Mouse (Mus musculus) heart, postnatal 36 days (tissue): ENCODE data around the gene Nxpe3. TPM values are rescaled to one million over a fixed set of nuclear protein-coding genes. Genes with fewer than 3 reads are reported as not detected.

Experiments
- DNase-seq, 2 experiments: peaks; one replicate each; pipeline ENCODE4 v3.0.0; 2021 to 2022
- intact Hi-C: fragments of 180-260 bp; cut with DNase I; formaldehyde crosslinking; loops from one replicate; pipeline ENCODE4 v1.15.1; 2025
- total RNA-seq, 2 experiments: library from RNA; stranded (reverse); gene quantifications; 2 replicates each; pipeline ENCODE4 v1.2.3; 2021

Nxpe3 gene
- total RNA-seq, 2 experiments from 2014 or later = 0.38 to 0.72 TPM

- no peak for DNase-seq
- intact Hi-C loops = no loop called here
Observed at GRCm38 (mm10) chr16:55816202-55816941, 78.7 kb downstream of the Nxpe3 start.

- intact Hi-C loops = no loop called here
Observed at GRCm38 (mm10) chr16:55815466-55815865, 79.6 kb downstream of the Nxpe3 start.

GRCm38 (mm10) chr16:55814686-55815085 is 80.4 kb downstream of the Nxpe3 start:
- no peak for DNase-seq
- intact Hi-C loops = no loop called here

More at GRCm38 (mm10) chr16:55815466-55815865, 79.6 kb downstream of the Nxpe3 start:
- DNase-seq = no peak

GRCm38 (mm10) chr16:55813916-55814315 is 81.2 kb downstream of the Nxpe3 start:
- DNase-seq = no peak

GRCm38 (mm10) chr16:55811792-55812191 is 83.3 kb downstream of the Nxpe3 start:
- DNase-seq = no peak
- intact Hi-C loops = no loop called here

More at GRCm38 (mm10) chr16:55813916-55814315, 81.2 kb downstream of the Nxpe3 start:
- intact Hi-C loops = no loop called here

- intact Hi-C loops = no loop called here
- DNase-seq = no peak
Observed at GRCm38 (mm10) chr16:55809779-55810514, 85.1 kb downstream of the Nxpe3 start.

- DNase-seq = no peak
- intact Hi-C loops = no loop called here
Observed at GRCm38 (mm10) chr16:55809345-55809744, 85.7 kb downstream of the Nxpe3 start.

GRCm38 (mm10) chr16:55807505-55807932 is 87.6 kb downstream of the Nxpe3 start:
- intact Hi-C loops = no loop called here
- DNase-seq = no peak

GRCm38 (mm10) chr16:55804799-55805198 is 90.3 kb downstream of the Nxpe3 start:
- intact Hi-C loops = no loop called here
- no peak for DNase-seq

GRCm38 (mm10) chr16:55801629-55802028 is 93.5 kb downstream of the Nxpe3 start:
- intact Hi-C loops = no loop called here
- DNase-seq = no peak

GRCm38 (mm10) chr16:55798845-55799244 is 96.2 kb downstream of the Nxpe3 start:
- no peak for DNase-seq
- intact Hi-C loops = no loop called here

GRCm38 (mm10) chr16:55790326-55790725 is 104.8 kb downstream of the Nxpe3 start:
- intact Hi-C loops = no loop called here
- no peak for DNase-seq

Other genes starting within 250 kb of the Nxpe3 start
- 1 to 10 TPM; 2.4 TPM for gene Nfkbiz, start 56.4 kb downstream of the Nxpe3 start, total RNA-seq
- 1 to 10 TPM; 5.4 to 6.6 TPM for gene Cep97, start 39.6 kb upstream of the Nxpe3 start, total RNA-seq
- 100 to 1,000 TPM; 549 to 570 TPM for gene Rpl24, start 71.0 kb upstream of the Nxpe3 start, total RNA-seq
- gene Zbtb11, start 78.6 kb upstream of the Nxpe3 start, total RNA-seq = 10 to 100 TPM; 10.5 to 11.2 TPM
- gene Pcnp, start 134.5 kb upstream of the Nxpe3 start, total RNA-seq = 10 to 100 TPM; 50.8 to 52.1 TPM
- 10 to 100 TPM; 10.4 to 13.1 TPM for gene Trmt10c, start 142.5 kb upstream of the Nxpe3 start, total RNA-seq
- gene Senp7, start 153.1 kb upstream of the Nxpe3 start, total RNA-seq = 10 to 100 TPM; 14.4 to 16.0 TPM